Mouse (Mus musculus) heart, embryonic 12.5 days (tissue): ENCODE measurements around the gene P4ha1. TPM values are rescaled to one million over a fixed set of nuclear protein-coding genes. Genes with fewer than 3 reads are reported as not detected.
"Not testable (repeated sequence)": the region's sequence is repeated elsewhere in the genome, so short reads cannot be mapped to it uniquely, and the experiment has no call there.

Experiments
- ATAC-seq: fragments of 200-750 bp; cut with Nextera tagmentation; 2 replicates; pipeline ENCODE4 v1.8.0; 2017; ENCODE audit warnings: moderate TSS enrichment, moderate library complexity; ENCODE audit not compliant: insufficient number of reproducible peaks, low FRiP score
- H3K27ac ChIP-seq: fragments of 300-500 bp; sonication (generic); 2 replicates; pipeline ENCODE4 v1.5.1; 2016; ENCODE audit warnings: mild to moderate bottlenecking, moderate library complexity; ENCODE audit not compliant: poor library complexity, severe bottlenecking
- H3K27me3 ChIP-seq: fragments of 300-500 bp; sonication (generic); replicated peaks from 2 replicates; pipeline ENCODE4 v1.6.1; 2016; ENCODE audit warnings: mild to moderate bottlenecking, moderate library complexity
- H3K36me3 ChIP-seq: fragments of 300-500 bp; sonication (generic); 2 replicates; pipeline ENCODE4 v1.6.1; 2016; ENCODE audit warnings: mild to moderate bottlenecking, moderate library complexity
- H3K4me1 ChIP-seq: fragments of 300-500 bp; sonication (generic); replicated peaks from 2 replicates; pipeline ENCODE4 v1.6.1; 2016; ENCODE audit warnings: mild to moderate bottlenecking
- H3K4me2 ChIP-seq: fragments of 300-500 bp; sonication (generic); 2 replicates; pipeline ENCODE4 v1.6.1; 2016; ENCODE audit warnings: mild to moderate bottlenecking, moderate library complexity
- H3K4me3 ChIP-seq: fragments of 300-500 bp; sonication (generic); 2 replicates; pipeline ENCODE4 v1.5.1; 2016; ENCODE audit warnings: mild to moderate bottlenecking
- H3K9ac ChIP-seq: fragments of 300-500 bp; sonication (generic); 2 replicates; pipeline ENCODE4 v1.6.1; 2016; ENCODE audit warnings: mild to moderate bottlenecking, moderate library complexity
- H3K9me3 ChIP-seq: fragments of 300-500 bp; sonication (generic); replicated peaks from 2 replicates; pipeline ENCODE4 v1.6.1; 2016; ENCODE audit warnings: mild to moderate bottlenecking, moderate library complexity
- WGBS: fragments of 180-500 bp; shearing (Covaris S2); methylation state at CpG from one replicate; pipeline ENCODE4 v1.1.7; 2016; 5-methylcytosine and 5-hydroxymethylcytosine counted together
- polyA plus RNA-seq: library from polyadenylated mRNA; unstranded; fragments of >200 nt; fragmentation: Nextera tagmentation; extraction: Ambion mirVana; gene quantifications from 2 replicates; pipeline ENCODE4 v1.2.1, GENCODE M21; 2016

Gene P4ha1
- polyA plus RNA-seq, 1 experiment from 2014 or later, result 58.9 TPM

DNA sequence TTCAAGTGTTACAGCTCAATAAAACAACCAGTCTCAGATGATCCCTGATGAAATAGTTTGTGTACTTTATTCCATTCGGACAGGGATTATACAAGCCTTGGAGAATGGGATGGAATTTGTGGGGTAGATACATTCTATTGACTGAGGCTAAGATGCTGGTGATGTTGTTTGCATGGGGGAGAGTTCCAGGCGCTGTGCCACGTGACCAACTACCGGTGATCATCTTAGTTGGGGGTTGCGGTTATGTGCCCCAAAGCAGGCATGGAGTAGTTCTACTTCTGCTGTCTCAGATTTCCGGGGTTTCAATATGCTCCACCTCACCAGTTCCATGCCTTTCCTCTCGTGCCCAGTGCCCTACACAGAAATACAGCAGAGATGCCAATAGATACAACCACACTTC is 31.0 kb upstream of the P4ha1 start:
- H3K4me1 ChIP-seq, result peaks cover 7% of the 10 kb centered on the region
- no peak overlapping the region for H3K4me2 ChIP-seq
- no peak overlapping the region for H3K27ac ChIP-seq
- no peak for ATAC-seq
- H3K9me3 ChIP-seq, result no peaks in the 10 kb centered on the region
- H3K36me3 ChIP-seq, result no peaks in the 10 kb centered on the region
- H3K27me3 ChIP-seq, result 0 out of 2 replicates have a peak, but pooled peaks cover 8% of the 10 kb centered on the region
- H3K9ac ChIP-seq, result no peak overlapping the region
- H3K4me3 ChIP-seq, result no peak overlapping the region
- 81% methylated on average over 7 of the region's 7 CpGs for WGBS

DNA sequence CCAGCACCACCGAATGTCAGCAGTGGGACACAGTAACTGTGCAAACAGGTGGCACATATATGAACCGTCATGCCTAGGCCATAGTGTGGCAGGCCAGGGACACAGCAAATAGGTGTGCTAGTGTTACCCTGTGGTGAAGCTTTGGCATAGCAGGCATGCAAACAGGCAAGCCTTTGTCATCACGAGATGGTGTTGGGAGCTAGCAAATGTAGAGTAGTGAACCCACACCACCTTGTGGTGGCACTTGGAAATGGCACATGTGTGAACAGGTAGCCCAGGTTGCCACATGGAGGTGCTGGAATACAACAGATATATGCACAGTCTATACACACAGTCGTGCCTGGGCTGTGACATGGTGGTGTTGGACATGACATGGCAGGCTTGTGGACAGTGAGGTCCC is 30.5 kb upstream of the P4ha1 start:
- no peak overlapping the region for H3K4me3 ChIP-seq
- H3K4me2 ChIP-seq, result no peak overlapping the region
- H3K36me3 ChIP-seq, result no peaks in the 10 kb centered on the region
- H3K27me3 ChIP-seq, result 0 out of 2 replicates have a peak, but pooled peaks cover 8% of the 10 kb centered on the region
- no peak overlapping the region for H3K9ac ChIP-seq
- no peaks in the 10 kb centered on the region for H3K9me3 ChIP-seq
- H3K4me1 ChIP-seq, result peaks cover 3% of the 10 kb centered on the region
- peak; percentile 17; the same call in 1 of the 2 replicates for ATAC-seq
- 32% methylated on average over 4 of the region's 4 CpGs for WGBS
- H3K27ac ChIP-seq, result no peak overlapping the region

DNA sequence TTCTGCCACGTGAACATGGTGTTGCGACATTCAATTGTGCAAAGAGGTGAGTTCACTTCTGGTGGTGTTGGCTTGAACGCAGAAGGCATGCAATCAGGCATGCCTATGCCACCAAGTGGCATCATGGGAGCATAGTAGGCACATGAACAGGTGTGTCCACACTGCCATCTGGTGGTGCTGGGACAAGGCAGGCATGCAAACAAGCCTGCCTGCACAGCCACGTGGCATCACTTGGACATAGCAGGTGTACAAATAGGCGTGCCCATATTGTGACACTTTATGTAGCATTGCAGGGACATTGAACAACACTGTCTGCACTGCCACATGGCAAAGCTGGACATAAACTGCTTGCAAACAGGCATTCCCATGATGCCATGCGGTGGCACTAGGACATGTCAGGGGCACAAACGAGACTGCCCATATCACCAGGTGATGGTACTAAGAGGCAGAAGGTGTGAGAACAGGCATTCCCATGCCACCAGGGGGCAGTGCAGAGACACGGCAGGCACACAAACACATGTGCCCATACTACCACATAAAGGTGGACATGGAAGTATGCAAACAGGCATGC is 27.8 kb upstream of the P4ha1 start:
- 60% methylated on average over 8 of the region's 8 CpGs for whole genome bisulfite sequencing
- Histone ChIP-seq H3K9ac (no peak overlapping the region), H3K36me3 (no peaks in the 10 kb centered on the region), H3K4me3 (no peak overlapping the region), H3K4me2 (no peak overlapping the region), H3K27me3 (0 out of 2 replicates have a peak, but pooled peaks cover 8% of the 10 kb centered on the region), H3K27ac (no peak overlapping the region), H3K4me1 (no peaks in the 10 kb centered on the region), H3K9me3 (no peaks in the 10 kb centered on the region)
- no peak for ATAC-seq

DNA sequence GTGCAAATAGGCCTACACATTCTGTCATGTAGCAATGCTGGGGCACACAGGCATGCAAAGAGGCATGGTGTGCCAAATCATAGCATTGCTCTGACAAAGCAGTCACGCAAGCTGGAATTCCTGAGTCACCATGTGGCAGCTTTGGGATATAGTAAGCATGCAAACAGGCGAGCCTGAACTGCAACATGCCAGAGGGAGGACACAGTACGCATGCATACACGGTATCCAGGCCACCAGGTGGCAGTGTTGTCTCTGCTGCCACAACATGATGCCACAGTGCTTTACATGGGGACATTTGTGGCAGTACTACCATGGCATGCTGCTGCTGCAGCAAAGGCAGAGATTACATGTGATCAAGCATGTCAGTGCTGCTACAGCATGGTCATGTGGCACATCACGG is 26.8 kb upstream of the P4ha1 start:
- Histone ChIP-seq H3K27ac (no peak overlapping the region), H3K4me2 (no peak overlapping the region), H3K9me3 (peaks cover 2% of the 10 kb centered on the region; the same call in 1 of the 2 replicates), H3K4me1 (no peaks in the 10 kb centered on the region), H3K4me3 (no peak overlapping the region), H3K9ac (no peak overlapping the region), H3K36me3 (no peaks in the 10 kb centered on the region), H3K27me3 (0 out of 2 replicates have a peak, but pooled peaks cover 5% of the 10 kb centered on the region)
- 0 out of 2 replicates have a peak, but pooled peaks have one; percentile 50 for ATAC-seq
- WGBS, result 28% methylated on average over 5 of the region's 5 CpGs

DNA sequence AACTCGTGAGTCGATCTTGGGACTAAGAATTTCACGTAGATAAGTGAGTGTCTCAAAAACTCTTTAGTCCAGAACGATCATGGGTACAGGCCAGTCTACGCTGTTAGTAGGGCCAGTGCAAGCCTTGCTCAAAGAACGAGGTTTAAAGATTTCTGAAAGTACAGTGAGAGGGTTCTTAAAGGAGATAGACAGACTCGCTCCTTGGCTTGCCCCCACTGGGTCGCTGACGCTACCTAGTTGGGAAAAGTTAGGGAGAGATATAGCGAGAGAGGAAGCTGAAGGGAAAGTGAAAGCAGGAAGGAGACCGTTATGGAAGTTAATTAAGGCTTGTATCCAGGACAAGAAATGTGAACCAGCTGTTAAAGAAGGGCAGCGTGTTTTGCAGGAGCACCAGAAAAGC is 20.4 kb upstream of the P4ha1 start:
- peaks cover 13% of the 10 kb centered on the region for H3K9me3 ChIP-seq
- not testable (repeated sequence) for ATAC-seq, H3K36me3 ChIP-seq, H3K4me2 ChIP-seq, H3K27ac ChIP-seq, H3K4me3 ChIP-seq, H3K27me3 ChIP-seq, H3K4me1 ChIP-seq, H3K9ac ChIP-seq
- 82% methylated on average over 12 of the region's 12 CpGs for WGBS

DNA sequence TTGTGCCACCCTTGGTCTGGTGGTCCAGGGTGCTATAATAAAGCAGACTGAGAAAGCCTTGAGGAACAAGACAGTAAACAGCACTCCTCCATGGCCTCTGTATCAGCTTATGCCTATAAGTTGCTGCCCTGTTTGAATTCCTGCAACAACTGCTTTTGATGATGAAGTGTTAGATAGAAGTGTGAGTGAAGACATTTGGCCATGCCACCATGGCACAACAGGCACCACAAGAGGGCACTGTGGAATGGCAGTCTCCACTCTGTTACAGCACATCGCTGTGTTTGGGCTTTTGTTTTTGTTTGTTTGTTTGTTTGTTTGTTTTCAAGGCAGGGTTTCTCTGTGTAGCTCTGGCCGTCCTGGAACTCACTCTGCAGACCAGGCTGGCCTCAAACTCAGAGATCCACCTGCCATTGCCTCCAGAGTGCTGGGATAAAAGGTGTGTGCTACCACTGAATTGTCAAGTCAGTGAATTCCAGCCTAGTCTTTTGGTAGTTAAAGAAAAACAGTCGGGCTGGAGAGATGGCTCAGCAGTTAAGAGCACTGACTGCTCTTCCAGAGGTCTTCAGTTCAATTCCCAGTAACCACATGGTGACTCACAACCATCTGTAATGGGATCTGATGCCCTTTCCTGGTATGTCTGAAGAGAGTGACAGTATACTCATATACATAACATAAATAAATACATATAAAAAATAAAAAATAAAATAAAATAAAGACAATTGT is 13.9 kb upstream of the P4ha1 start:
- Histone ChIP-seq H3K36me3 (no peaks in the 10 kb centered on the region), H3K4me2 (no peak overlapping the region), H3K27me3 (no peaks in the 10 kb centered on the region), H3K4me1 (peaks cover 15% of the 10 kb centered on the region), H3K9me3 (no peaks in the 10 kb centered on the region), H3K27ac (no peak overlapping the region), H3K4me3 (no peak overlapping the region), H3K9ac (no peak overlapping the region)
- WGBS, result 50% methylated on average over 3 of the region's 3 CpGs
- ATAC-seq, result no peak

DNA sequence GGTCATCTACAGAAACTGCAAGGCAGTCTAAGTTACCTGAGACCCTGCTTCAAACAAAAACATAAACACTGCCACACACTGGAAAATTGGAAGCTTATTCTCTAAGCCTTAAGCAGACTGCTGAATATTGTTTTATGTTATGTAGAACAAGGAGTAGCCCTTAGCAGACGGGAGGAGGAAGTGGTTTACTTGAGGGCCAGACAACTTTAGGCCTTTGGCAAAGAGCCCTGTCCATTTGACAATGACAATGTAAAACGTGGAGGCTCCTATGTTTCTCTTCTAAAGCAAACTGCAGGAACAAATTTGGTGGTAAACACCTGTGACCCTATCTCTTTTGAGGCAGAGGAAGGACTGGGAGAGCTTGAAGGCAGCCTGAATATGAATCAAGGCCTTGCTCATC is 13.0 kb upstream of the P4ha1 start:
- 46% methylated on average over 2 of the region's 2 CpGs for WGBS
- Histone ChIP-seq H3K4me3 (no peak overlapping the region), H3K4me1 (peaks cover 15% of the 10 kb centered on the region), H3K9ac (no peak overlapping the region), H3K27ac (peak overlapping the region; percentile 30; the same call in 1 of the 2 replicates), H3K36me3 (no peaks in the 10 kb centered on the region), H3K9me3 (no peaks in the 10 kb centered on the region), H3K27me3 (no peaks in the 10 kb centered on the region), H3K4me2 (no peak overlapping the region)
- ATAC-seq, result no peak

DNA sequence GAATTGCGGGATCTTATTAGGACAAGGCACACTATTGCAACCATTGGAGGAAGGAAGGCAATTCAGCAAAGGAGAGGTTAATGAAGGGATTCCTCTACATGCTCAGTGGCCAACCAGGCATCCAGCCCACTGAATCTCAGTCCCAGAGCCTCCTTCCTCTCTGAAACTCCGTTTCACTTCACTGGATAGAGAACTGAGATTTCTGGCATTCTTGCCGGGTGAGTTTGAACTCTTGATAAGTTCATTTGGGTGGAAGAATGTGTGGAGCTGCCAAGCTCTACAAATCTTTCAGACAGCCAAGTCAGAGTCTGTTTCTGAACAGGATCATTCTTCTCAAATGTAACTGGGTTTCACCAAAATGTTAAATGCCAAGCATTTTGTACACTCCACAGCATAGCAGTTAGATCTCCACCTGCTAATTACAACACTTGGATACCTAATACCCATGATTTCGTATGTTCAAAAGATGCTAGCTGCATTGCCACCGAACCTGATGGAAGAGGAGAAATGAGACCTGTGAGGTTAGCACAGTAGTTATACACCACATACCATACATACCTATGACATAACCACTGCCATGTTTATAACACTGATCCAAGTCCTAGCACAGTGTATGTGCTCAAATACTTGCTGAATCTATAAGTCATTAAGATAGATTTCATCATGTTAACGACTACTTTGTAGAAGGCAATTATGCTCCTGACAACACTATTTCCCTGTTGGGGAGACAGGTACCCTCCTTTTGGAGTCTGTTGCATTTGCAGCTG is 12.2 kb upstream of the P4ha1 start:
- H3K4me1 ChIP-seq, result peaks cover 15% of the 10 kb centered on the region
- no peaks in the 10 kb centered on the region for H3K36me3 ChIP-seq
- H3K27me3 ChIP-seq, result no peaks in the 10 kb centered on the region
- 0 out of 2 replicates have a peak overlapping the region, but pooled peaks have one; percentile 30 for H3K27ac ChIP-seq
- ATAC-seq, result no peak
- 0 out of 2 replicates have a peak, but pooled peaks cover 4% of the 10 kb centered on the region for H3K9me3 ChIP-seq
- H3K4me2 ChIP-seq, result no peak overlapping the region
- H3K9ac ChIP-seq, result no peak overlapping the region
- 50% methylated on average over 6 of the region's 6 CpGs for WGBS
- H3K4me3 ChIP-seq, result no peak overlapping the region

DNA sequence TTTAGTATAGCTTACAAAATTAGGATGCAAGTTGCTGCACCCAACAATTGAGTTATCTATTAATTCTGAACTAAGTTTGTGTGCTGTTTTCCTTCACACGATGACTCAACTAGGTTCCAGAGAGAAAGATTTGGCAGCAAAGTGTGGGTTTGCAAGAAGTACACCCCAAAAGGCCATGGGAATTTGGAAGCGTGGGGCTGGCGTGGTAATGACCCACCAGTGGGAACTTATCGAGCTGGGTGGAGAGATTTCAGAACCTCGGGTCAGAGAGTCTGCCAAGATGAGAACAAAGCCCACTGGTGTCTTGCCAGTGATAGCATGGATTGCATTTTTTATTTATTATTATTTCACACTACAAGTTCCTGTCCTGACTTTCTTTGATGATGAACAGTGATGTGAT is 11.2 kb upstream of the P4ha1 start:
- H3K27ac ChIP-seq, result no peak overlapping the region
- no peak for ATAC-seq
- H3K9me3 ChIP-seq, result 0 out of 2 replicates have a peak, but pooled peaks cover 4% of the 10 kb centered on the region
- H3K4me2 ChIP-seq, result no peak overlapping the region
- peaks cover 15% of the 10 kb centered on the region for H3K4me1 ChIP-seq
- no peak overlapping the region for H3K9ac ChIP-seq
- 84% methylated on average over 5 of the region's 5 CpGs for WGBS
- H3K27me3 ChIP-seq, result no peaks in the 10 kb centered on the region
- H3K4me3 ChIP-seq, result no peak overlapping the region
- H3K36me3 ChIP-seq, result no peaks in the 10 kb centered on the region

DNA sequence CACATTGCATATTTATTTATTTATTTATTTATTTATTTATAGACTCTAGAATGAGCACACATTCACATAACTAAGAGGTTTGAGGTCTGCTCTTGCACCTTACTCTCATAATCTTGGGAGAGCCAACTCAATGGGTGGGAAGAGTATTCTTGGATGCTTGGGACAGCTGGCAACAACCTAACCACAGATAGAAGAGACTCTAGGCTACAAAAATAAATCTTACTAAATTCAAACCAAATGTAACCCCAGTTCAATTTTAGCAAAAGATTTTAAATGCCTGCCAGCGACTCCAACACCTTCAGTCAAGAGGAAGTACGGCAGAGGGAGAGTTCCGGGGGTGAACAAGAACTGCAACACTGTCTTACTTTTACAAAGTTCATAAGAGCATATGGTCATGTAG is 2.0 kb upstream of the P4ha1 start:
- 83% methylated on average over 3 of the region's 3 CpGs for WGBS
- peaks cover 8% of the 10 kb centered on the region for H3K4me1 ChIP-seq
- no peaks in the 10 kb centered on the region for H3K36me3 ChIP-seq
- H3K9ac ChIP-seq, result no peak overlapping the region
- no peaks in the 10 kb centered on the region for H3K27me3 ChIP-seq
- H3K4me3 ChIP-seq, result no peak overlapping the region
- H3K4me2 ChIP-seq, result no peak overlapping the region
- no peak overlapping the region for H3K27ac ChIP-seq
- H3K9me3 ChIP-seq, result no peaks in the 10 kb centered on the region
- ATAC-seq, result no peak

DNA sequence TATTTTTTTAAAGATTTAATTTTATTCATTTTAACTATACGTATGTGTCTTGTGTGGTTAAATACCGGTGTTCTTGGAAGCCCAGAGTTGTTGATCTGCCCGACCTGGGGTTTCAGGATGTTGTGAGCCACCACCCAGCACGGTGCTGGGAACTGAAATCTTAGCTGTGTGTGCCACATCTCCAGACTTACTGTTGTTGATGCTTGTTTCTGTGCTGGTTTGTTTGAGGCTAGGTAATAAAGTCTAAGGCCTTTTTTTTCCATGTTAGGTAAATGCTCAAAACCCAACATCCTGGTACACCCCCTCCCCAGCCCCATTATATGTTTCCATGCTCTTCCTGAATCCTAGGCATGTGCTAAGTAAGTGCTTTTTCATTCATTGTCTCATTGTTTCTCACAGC is 825 bp upstream of the P4ha1 start:
- WGBS, result 50% methylated on average over 4 of the region's 4 CpGs

More for the DNA sequence above, 825 bp upstream of the P4ha1 start:
- no peaks in the 10 kb centered on the region for H3K9me3 ChIP-seq
- H3K36me3 ChIP-seq, result no peaks in the 10 kb centered on the region
- H3K4me2 ChIP-seq, result 0 out of 2 replicates have a peak overlapping the region, but pooled peaks have one; percentile 76
- H3K4me1 ChIP-seq, result peaks cover 8% of the 10 kb centered on the region
- H3K4me3 ChIP-seq, result no peak overlapping the region; the same call in 1 of the 2 replicates
- no peaks in the 10 kb centered on the region for H3K27me3 ChIP-seq
- H3K9ac ChIP-seq, result no peak overlapping the region
- ATAC-seq, result no peak
- peak overlapping the region; percentile 97 for H3K27ac ChIP-seq
